Mouse (Mus musculus): ENCODE results near the gene Fam173a. TPM values are rescaled to one million over a fixed set of nuclear protein-coding genes. Genes with fewer than 3 reads are reported as not detected.

The Fam173a gene
- 9.0 and 19.8 TPM in 2 replicates for polyA plus RNA-seq (2012; ENCODE audit: low replicate concordance)

GRCm38 (mm10) chr17:25792615-25793014 is at the start of gene Fam173a:
Gene Fam173a (minus strand): TSS chr17:25792901.

GRCm38 (mm10) chr17:25841117-25841880 is 48.6 kb upstream of the Fam173a start, which contains the start of gene Gm20683:
Gene Gm20683 (minus strand): TSS chr17:25841763.

GRCm38 (mm10) chr17:25837076-25837410 is 44.3 kb upstream of the Fam173a start, which contains the start of gene Rhbdl1:
Gene Rhbdl1 (minus strand): TSS chr17:25837295.

DNA sequence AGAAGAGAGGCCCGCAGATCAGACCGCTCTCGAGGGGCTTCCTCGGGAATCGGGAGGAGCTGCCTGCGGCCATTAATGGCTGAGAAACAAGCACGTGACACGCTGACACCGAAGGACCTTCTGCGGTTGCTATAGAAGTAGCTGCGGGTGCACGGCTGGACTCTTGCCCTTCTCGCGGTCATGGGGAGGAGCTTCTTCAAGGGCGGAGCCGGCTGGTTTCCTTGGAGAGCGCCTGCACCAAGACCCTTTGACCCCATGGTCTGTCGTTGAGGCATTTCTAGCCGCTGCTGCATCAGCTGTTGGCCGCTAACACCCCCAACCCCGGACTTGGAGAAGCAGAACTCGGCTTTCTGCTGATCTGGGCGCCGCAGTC is 40.6 kb upstream of the Fam173a start, which contains the start of gene Stub1:
Gene Stub1 (minus strand): TSS at position 114 of the 373 bp plus-strand sequence.

DNA sequence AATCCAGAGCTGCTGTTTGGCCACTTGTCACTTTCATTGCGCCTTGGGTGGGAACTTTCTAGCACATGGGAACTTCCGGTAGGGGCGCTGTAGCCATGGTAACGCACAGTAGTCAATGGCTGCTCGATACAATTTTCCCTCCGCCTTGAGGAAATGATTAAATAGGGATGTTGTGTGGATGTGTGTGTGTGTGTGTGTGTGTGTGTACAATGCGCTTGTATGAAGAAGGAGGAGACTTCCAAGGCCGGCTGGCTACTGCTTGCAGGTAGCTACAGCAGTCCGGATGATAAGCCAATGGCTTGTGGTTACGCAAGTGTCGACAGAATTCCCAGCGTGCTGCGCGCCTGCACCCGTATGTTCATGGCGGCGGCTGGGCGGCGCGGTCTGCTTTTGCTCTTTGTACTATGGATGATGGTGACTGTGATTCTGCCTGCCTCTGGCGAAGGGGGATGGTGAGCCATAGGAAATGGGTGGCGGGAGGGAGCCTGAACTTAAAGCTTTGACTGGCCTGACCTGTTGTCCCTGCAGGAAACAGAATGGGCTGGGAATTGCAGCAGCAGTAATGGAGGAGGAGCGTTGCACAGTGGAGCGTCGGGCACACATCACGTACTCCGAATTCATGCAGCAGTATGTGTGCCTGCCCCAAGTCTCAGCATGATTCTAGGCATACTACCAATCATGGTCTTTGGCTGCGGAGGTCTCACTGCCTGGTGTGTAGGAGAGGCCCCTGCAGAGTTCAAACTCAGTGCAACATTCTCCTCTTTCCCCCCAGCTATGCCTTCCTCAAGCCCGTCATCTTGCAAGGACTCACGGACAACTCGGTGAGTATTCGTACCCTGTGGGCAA is 36.2 kb upstream of the Fam173a start, which contains the start of gene Jmjd8:
Gene Jmjd8 (plus strand): TSS at position 156 of the 846 bp plus-strand sequence.

DNA sequence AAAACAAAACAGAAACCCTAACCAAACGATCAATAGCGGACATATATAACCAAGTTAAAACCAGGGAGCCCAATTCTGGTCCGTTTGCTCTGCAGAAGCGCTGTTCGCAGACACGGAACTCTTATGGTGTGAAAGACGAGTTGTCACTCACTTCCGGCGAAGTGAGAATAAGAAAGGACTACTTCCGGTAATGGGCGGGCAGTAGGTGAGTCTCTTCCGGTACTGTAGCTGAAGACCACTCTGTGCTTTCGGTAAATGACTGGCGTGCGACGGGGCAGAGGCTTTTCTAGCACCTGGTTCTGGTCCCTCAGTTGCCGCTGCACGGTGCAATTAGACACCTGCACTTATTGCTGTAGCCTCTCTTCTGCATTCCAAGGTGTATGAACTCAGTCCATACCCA is 30.8 kb upstream of the Fam173a start, which contains the start of gene Wdr24:
Gene Wdr24 (plus strand): TSS at position 176 of the 400 bp plus-strand sequence.

DNA sequence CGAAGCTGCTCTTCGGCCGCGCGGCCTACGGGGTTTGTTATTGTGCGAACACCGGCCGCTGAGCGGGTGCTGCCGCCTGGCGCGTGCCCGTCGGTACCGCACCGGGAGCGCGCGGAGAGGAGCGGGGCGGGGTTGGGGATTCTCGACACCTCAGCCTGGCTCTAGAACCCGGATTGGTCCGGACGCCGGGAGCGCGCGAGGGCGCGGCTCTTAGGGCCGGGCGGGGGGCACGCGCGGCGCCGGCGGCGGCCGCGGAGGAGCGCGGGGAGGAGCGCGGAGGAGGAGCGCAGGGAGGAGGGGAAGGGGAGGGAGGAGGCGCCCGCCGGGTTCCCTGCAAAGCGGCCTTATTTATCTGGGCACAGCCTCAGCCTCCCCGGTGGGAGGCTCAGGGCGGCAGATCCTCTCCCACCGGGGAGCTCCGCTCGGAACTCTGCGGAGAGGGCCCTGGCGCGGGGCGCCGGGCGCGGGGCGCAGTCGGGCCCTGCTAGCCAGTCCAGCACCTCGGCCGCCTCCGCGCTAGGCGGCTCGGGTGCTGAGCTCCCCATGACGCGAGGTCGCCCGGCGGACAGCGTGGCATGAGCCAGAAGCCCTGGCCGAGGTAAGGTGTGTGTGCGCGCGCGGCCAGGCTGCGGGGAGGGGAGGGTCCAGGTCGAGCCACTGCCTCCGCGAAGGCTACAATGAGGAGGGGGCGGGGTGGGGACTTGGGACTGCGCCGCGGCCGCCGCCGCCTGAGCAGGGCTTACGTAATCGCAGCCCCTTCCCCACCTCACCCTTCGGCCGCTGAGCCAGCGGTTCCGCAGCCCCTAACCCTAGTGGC is 16.3 kb upstream of the Fam173a start, which contains the start of gene Fbxl16:
Gene Fbxl16 (plus strand): TSS at position 297 of the 817 bp plus-strand sequence.

DNA sequence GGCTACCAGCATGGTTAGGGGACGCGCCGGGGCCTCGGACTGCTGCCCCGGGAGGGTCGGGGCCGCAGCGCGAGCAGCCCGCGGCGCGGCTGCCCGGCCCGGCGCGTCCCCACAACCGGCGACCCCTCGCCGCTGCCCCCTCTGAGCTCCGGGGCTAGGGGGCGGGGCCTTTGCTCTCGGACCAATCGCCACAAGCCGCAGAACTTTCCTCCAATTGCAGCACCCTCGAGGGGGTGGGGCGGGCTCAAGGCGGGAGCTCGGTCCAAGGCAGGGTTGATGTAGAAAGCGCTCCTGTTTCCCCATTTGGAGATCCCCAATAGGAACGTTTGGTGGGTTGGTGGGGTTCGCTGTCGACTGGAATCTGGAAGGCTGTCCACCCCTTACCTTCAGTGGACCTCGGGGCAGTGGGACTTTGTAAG is 4.3 kb upstream of the Fam173a start, which contains the start of gene Metrn:
Gene Metrn (minus strand): TSS at position 186 of the 419 bp plus-strand sequence.

DNA sequence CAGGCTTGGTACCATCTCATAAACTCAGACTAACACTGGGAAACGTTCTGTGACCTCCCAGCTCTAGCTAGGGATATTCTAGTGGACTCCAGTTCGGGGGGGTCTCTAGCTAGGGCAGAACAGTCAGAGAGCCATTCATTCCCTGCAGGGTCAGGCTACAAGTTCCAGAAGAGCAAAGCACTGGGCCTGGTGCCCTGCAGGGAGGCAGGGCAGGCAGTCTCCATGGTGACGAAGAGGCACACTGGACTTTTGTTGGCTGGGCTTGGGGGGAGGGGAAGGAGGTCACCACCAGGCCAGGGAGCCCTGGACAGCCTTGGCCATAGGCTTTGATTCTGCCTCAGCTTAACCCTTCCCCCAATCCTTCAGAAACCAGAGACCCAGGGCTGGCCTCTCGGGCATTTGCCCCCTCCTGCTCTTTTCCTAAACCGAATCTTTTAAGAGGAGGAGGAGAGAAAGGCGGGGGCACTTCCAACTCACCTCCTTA is 3.0 kb upstream of the Fam173a start, which contains the start of gene AC134908.4:
Gene AC134908.4 (minus strand): TSS at position 51 of the 484 bp plus-strand sequence.

GRCm38 (mm10) chr17:25786280-25786679 is 6.4 kb downstream of the Fam173a start, which contains the start of gene Ccdc78:
Gene Ccdc78 (plus strand): TSS chr17:25786580.

GRCm38 (mm10) chr17:25785281-25785745 is 7.4 kb downstream of the Fam173a start, which contains the start of gene Haghl:
Gene Haghl (minus strand): TSS chr17:25785673.

GRCm38 (mm10) chr17:25773549-25774120 is 19.1 kb downstream of the Fam173a start, which contains the start of gene Narfl:
Gene Narfl (plus strand): TSS chr17:25773776.

GRCm38 (mm10) chr17:25754241-25754640 is 38.5 kb downstream of the Fam173a start, which contains the start of gene Msln:
Gene Msln (minus strand): TSS chr17:25754378.

Other genes starting within 250 kb of the Fam173a start
- 0.12 TPM in 1 of 2 replicates, not detected in the other for gene Sox8, start 222.2 kb downstream of the Fam173a start, polyA plus RNA-seq (2012; ENCODE audit: low replicate concordance)
- 8.7 and 13.3 TPM in 2 replicates for gene Lmf1, start 213.8 kb downstream of the Fam173a start, polyA plus RNA-seq (2012; ENCODE audit: low replicate concordance)
- gene Gng13, start 75.7 kb downstream of the Fam173a start, polyA plus RNA-seq (2012; ENCODE audit: low replicate concordance) = not detected in 2 replicates
- 57.7 and 72.3 TPM in 2 replicates for gene Chtf18, start 65.5 kb downstream of the Fam173a start, polyA plus RNA-seq (2012; ENCODE audit: low replicate concordance)
- 64.2 and 71.2 TPM in 2 replicates for gene Rpusd1, start 65.2 kb downstream of the Fam173a start, polyA plus RNA-seq (2012; ENCODE audit: low replicate concordance)
- gene Mslnl, start 56.9 kb downstream of the Fam173a start, polyA plus RNA-seq (2012; ENCODE audit: low replicate concordance) = not detected in 2 replicates
- 0.22 and 0.53 TPM in 2 replicates for gene Msln, start 38.5 kb downstream of the Fam173a start, polyA plus RNA-seq (2012; ENCODE audit: low replicate concordance)
- gene Narfl, start 19.1 kb downstream of the Fam173a start, polyA plus RNA-seq (2012; ENCODE audit: low replicate concordance) = 11.2 and 16.9 TPM in 2 replicates
- gene Haghl, start 7.2 kb downstream of the Fam173a start, polyA plus RNA-seq (2012; ENCODE audit: low replicate concordance) = 11.2 and 11.4 TPM in 2 replicates
- gene Ccdc78, start 6.3 kb downstream of the Fam173a start, polyA plus RNA-seq (2012; ENCODE audit: low replicate concordance) = not detected in 2 replicates
- not detected in 2 replicates for gene AC134908.4, start 2.8 kb upstream of the Fam173a start, polyA plus RNA-seq (2012; ENCODE audit: low replicate concordance)
- 158 and 177 TPM in 2 replicates for gene Metrn, start 4.2 kb upstream of the Fam173a start, polyA plus RNA-seq (2012; ENCODE audit: low replicate concordance)
- 0.28 and 0.61 TPM in 2 replicates for gene Fbxl16, start 16.2 kb upstream of the Fam173a start, polyA plus RNA-seq (2012; ENCODE audit: low replicate concordance)
- 2.6 and 13.2 TPM in 2 replicates for gene Wdr24, start 30.7 kb upstream of the Fam173a start, polyA plus RNA-seq (2012; ENCODE audit: low replicate concordance)
- 2.6 and 6.8 TPM in 2 replicates for gene Jmjd8, start 36.0 kb upstream of the Fam173a start, polyA plus RNA-seq (2012; ENCODE audit: low replicate concordance)
- gene Stub1, start 40.5 kb upstream of the Fam173a start, polyA plus RNA-seq (2012; ENCODE audit: low replicate concordance) = 52.2 and 64.9 TPM in 2 replicates
- 2.4 and 3.7 TPM in 2 replicates for gene Rhbdl1, start 44.4 kb upstream of the Fam173a start, polyA plus RNA-seq (2012; ENCODE audit: low replicate concordance)
- gene Gm20683, start 48.9 kb upstream of the Fam173a start, polyA plus RNA-seq (2012; ENCODE audit: low replicate concordance) = 12.7 and 16.5 TPM in 2 replicates
- 134 and 279 TPM in 2 replicates for gene Rhot2, start 52.0 kb upstream of the Fam173a start, polyA plus RNA-seq (2012; ENCODE audit: low replicate concordance)
- 22.8 and 33.0 TPM in 2 replicates for gene Wdr90, start 68.6 kb upstream of the Fam173a start, polyA plus RNA-seq (2012; ENCODE audit: low replicate concordance)
- gene Mcrip2, start 75.9 kb upstream of the Fam173a start, polyA plus RNA-seq (2012; ENCODE audit: low replicate concordance) = 164 and 319 TPM in 2 replicates
- 60.7 and 67.0 TPM in 2 replicates for gene Mettl26, start 82.2 kb upstream of the Fam173a start, polyA plus RNA-seq (2012; ENCODE audit: low replicate concordance)
- 1.4 and 1.7 TPM in 2 replicates for gene Wfikkn1, start 88.0 kb upstream of the Fam173a start, polyA plus RNA-seq (2012; ENCODE audit: low replicate concordance)
- 12.5 and 13.4 TPM in 2 replicates for gene Rab40c, start 126.8 kb upstream of the Fam173a start, polyA plus RNA-seq (2012; ENCODE audit: low replicate concordance)
- gene Pigq, start 152.0 kb upstream of the Fam173a start, polyA plus RNA-seq (2012; ENCODE audit: low replicate concordance) = 354 and 1,450 TPM in 2 replicates
- gene Nhlrc4, start 152.1 kb upstream of the Fam173a start, polyA plus RNA-seq (2012; ENCODE audit: low replicate concordance) = 0.28 and 3.2 TPM in 2 replicates
- gene A930017K11Rik, start 159.7 kb upstream of the Fam173a start, polyA plus RNA-seq (2012; ENCODE audit: low replicate concordance) = 0.09 TPM in 1 of 2 replicates, not detected in the other
- gene Capn15, start 192.9 kb upstream of the Fam173a start, polyA plus RNA-seq (2012; ENCODE audit: low replicate concordance) = 78.7 and 121 TPM in 2 replicates

All from leukemia stem cell, adult 10-12 weeks (primary cell).